In genomic region chr1:69379741-69380140, GRCm38 (mm10) we compare ENCODE assay signal across 27 mouse cellular contexts.
"Had no signal": no experiment of that assay in that cellular context is flagged by ENCODE, and none has a peak within 500 bp of the region (broad histone marks: within the 10 kb centered on the region; RNA-seq: fewer than 3 reads in every experiment).

No protein-coding gene starts in this region.

- H3K4me1 ChIP-seq: hindbrain, embryonic 10.5 days; hindbrain, embryonic 12.5 days; intestine, embryonic 15.5 days; limb, embryonic 10.5 days; limb, embryonic 12.5 days; liver, embryonic 13.5 days; liver, embryonic 15.5 days had no signal

- ATAC-seq: hindbrain, embryonic 16.5 days; inflammation-experienced regulatory T-cells, adult 6 months; intestine, embryonic 15.5 days; intestine, postnatal 0 days had no signal

- H3K9me3 ChIP-seq: liver, embryonic 13.5 days; liver, embryonic 15.5 days had no signal

- H3K27ac ChIP-seq: gastrocnemius, adult 2 months; heart, adult 2 months; hindbrain, embryonic 10.5 days; hindbrain, embryonic 12.5 days; hindbrain, embryonic 14.5 days; intestine, embryonic 15.5 days; limb, embryonic 10.5 days; limb, embryonic 12.5 days; liver, embryonic 13.5 days; liver, embryonic 15.5 days had no signal

- H3K27me3 ChIP-seq: heart, embryonic 12.5 days; hindbrain, embryonic 12.5 days; intestine, embryonic 15.5 days; limb, embryonic 12.5 days; liver, embryonic 13.5 days; liver, embryonic 15.5 days had no signal

- H3K4me3 ChIP-seq: gastrocnemius, adult 2 months; heart, adult 2 months; heart, embryonic 12.5 days; hindbrain, embryonic 10.5 days; hindbrain, embryonic 12.5 days; intestine, embryonic 15.5 days; limb, embryonic 10.5 days; limb, embryonic 12.5 days; liver, embryonic 13.5 days; liver, embryonic 15.5 days had no signal

- DNase-seq: gastrocnemius, adult 2 months; gastrocnemius, postnatal 10 days; gastrocnemius, postnatal 25 days; heart, adult 11 months; heart, adult 2 months; heart, postnatal 10 days; heart, postnatal 4 days; kidney, adult 18-20 months; kidney, adult 8-10 months; kidney, postnatal 10 days; kidney, postnatal 25 days; kidney, postnatal 4 days; layer of hippocampus, adult 9-11 months; layer of hippocampus, postnatal 36 days; liver; liver, embryonic 13.5 days had no signal

- H3K36me3 ChIP-seq: heart, embryonic 12.5 days; hindbrain, embryonic 10.5 days; hindbrain, embryonic 12.5 days; intestine, embryonic 15.5 days; limb, embryonic 10.5 days; limb, embryonic 12.5 days; liver, embryonic 13.5 days; liver, embryonic 15.5 days had no signal
